In the genomic region with DNA sequence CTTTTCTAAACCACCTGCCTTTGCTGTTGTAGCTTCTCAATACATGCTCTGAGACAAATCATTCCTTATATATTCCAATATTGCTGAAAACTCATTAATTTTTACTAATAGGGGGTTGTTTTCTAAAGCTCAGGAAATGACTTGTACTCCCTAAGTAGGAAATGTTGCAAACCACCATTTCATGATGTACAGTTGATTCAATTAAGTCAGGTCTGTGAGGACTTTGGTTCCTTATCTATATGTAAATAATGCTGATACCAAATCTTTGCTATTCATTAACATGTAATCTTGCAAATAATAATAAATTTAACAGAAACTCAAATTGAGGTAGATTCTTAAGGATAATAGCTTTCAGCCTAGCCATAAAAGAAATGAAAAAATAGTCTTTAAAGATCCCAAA, we compare ENCODE assay signal across 4 mouse cellular contexts.
"Had no signal": no experiment of that assay in that cellular context is flagged by ENCODE, and none has a peak within 500 bp of the region (broad histone marks: within the 10 kb centered on the region; RNA-seq: fewer than 3 reads in every experiment).

No protein-coding gene starts in this region.

- H3K27ac ChIP-seq: neural tube, embryonic 13.5 days; neural tube, embryonic 15.5 days; stomach, embryonic 15.5 days; stomach, postnatal 0 days had no signal

- H3K4me1 ChIP-seq: neural tube, embryonic 13.5 days; neural tube, embryonic 15.5 days; stomach, embryonic 15.5 days had no signal

- H3K4me2 ChIP-seq: neural tube, embryonic 13.5 days; neural tube, embryonic 15.5 days; stomach, embryonic 15.5 days had no signal

- H3K9ac ChIP-seq: neural tube, embryonic 13.5 days; neural tube, embryonic 15.5 days; stomach, embryonic 15.5 days had no signal

- H3K27me3 ChIP-seq: neural tube, embryonic 13.5 days; neural tube, embryonic 15.5 days; stomach, embryonic 15.5 days had no signal

- H3K36me3 ChIP-seq: neural tube, embryonic 13.5 days; neural tube, embryonic 15.5 days had no signal

- H3K9me3 ChIP-seq: neural tube, embryonic 13.5 days; neural tube, embryonic 15.5 days; stomach, embryonic 15.5 days had no signal

- H3K4me3 ChIP-seq: neural tube, embryonic 13.5 days; neural tube, embryonic 15.5 days; stomach, embryonic 15.5 days had no signal
